Mouse (Mus musculus) stomach, embryonic 14.5 days (tissue): ENCODE data around the gene Slc5a6. TPM values are rescaled to one million over a fixed set of nuclear protein-coding genes. Genes with fewer than 3 reads are reported as not detected.
"Not testable (repeated sequence)": the region's sequence is repeated elsewhere in the genome, so short reads cannot be mapped to it uniquely, and the experiment has no call there.

Experiments used
- ATAC-seq: fragments of 200-750 bp; cut with Nextera tagmentation; 2 replicates; pipeline ENCODE4 v1.8.0; 2017; ENCODE audit warnings: low read depth, moderate TSS enrichment; ENCODE audit not compliant: insufficient number of reproducible peaks, insufficient read depth, low FRiP score
- H3K27ac ChIP-seq: fragments of 300-500 bp; sonication (generic); 2 replicates; pipeline ENCODE4 v1.5.1; 2014; ENCODE audit warnings: mild to moderate bottlenecking, low read length, moderate library complexity, mixed read lengths
- H3K27me3 ChIP-seq: fragments of 300-500 bp; sonication (generic); 2 replicates; pipeline ENCODE4 v1.6.1; 2014; ENCODE audit warnings: low read length, control low read depth, mixed read lengths; ENCODE audit not compliant: control insufficient read depth, insufficient read depth
- H3K36me3 ChIP-seq: fragments of 300-500 bp; sonication (generic); 2 replicates; pipeline ENCODE4 v1.6.1; 2014; ENCODE audit warnings: mild to moderate bottlenecking, control low read depth, low read length, moderate library complexity, mixed read lengths; ENCODE audit not compliant: control insufficient read depth, insufficient read depth
- H3K4me1 ChIP-seq: fragments of 300-500 bp; sonication (generic); 2 replicates; pipeline ENCODE4 v1.6.1; 2014; ENCODE audit warnings: low read length, control low read depth, mixed read lengths; ENCODE audit not compliant: control insufficient read depth, insufficient read depth
- H3K4me2 ChIP-seq: fragments of 300-500 bp; sonication (generic); replicated peaks from 2 replicates; pipeline ENCODE4 v1.6.1; 2014; ENCODE audit warnings: low read depth, low read length, control low read depth
- H3K4me3 ChIP-seq: fragments of 300-500 bp; sonication (generic); 2 replicates; pipeline ENCODE4 v1.5.1; 2014; ENCODE audit warnings: low read depth, low read length, control low read depth
- H3K9ac ChIP-seq: fragments of 300-500 bp; sonication (generic); replicated peaks from 2 replicates; pipeline ENCODE4 v1.6.1; 2014; ENCODE audit warnings: low read depth, mild to moderate bottlenecking, control low read depth, low read length, moderate library complexity, mixed read lengths
- H3K9me3 ChIP-seq: fragments of 300-500 bp; sonication (generic); 2 replicates; pipeline ENCODE4 v1.6.1; 2016; ENCODE audit warnings: low read depth, low read length, control low read depth; ENCODE audit not compliant: control insufficient read depth
- WGBS: fragments of 180-500 bp; shearing (Covaris S2); extraction: QIAGEN DNeasy Blood & Tissue Kit; methylation state at CpG from one replicate; pipeline ENCODE4 v1.1.7; 2014; 5-methylcytosine and 5-hydroxymethylcytosine counted together
- polyA plus RNA-seq: library from polyadenylated mRNA; unstranded; fragments of >200 nt; fragmentation: Nextera tagmentation; extraction: Ambion mirVana; gene quantifications from 2 replicates; pipeline ENCODE4 v1.2.1, GENCODE M21; 2014

Gene Slc5a6
- polyA plus RNA-seq, 1 experiment from 2014 or later: 9.2 TPM

- ATAC-seq: no peak
- no peak overlapping the region for H3K4me3 ChIP-seq
Measured at GRCm38 (mm10) chr5:31050427-31050826, 1.7 kb upstream of the Slc5a6 start.

GRCm38 (mm10) chr5:31047848-31048762 is 619 bp downstream of the Slc5a6 start, which contains the start of gene Atraid:
TSS of gene Atraid (plus strand) at chr5:31048312.
- peak within 1 kb of the TSS; percentile 86 for H3K9ac ChIP-seq
- H3K27me3 ChIP-seq: no peaks in the 10 kb centered on the region
- under 1% methylated on average over 73 of the region's 73 CpGs for WGBS
- peak within 1 kb of the TSS; percentile 76 for H3K4me2 ChIP-seq
- H3K36me3 ChIP-seq: no peaks in the 10 kb centered on the region
- H3K9me3 ChIP-seq: no peaks in the 10 kb centered on the region
- peak within 1 kb of the TSS; percentile 98 for H3K27ac ChIP-seq
- ATAC-seq: peak; percentile 98
- H3K4me3 ChIP-seq: peak within 1 kb of the TSS; percentile 55
- peaks cover 5% of the 10 kb centered on the region; the same call in 1 of the 2 replicates for H3K4me1 ChIP-seq

More at GRCm38 (mm10) chr5:31050427-31050826, 1.7 kb upstream of the Slc5a6 start:
- no peak overlapping the region for H3K9ac ChIP-seq
- H3K4me2 ChIP-seq: no peak overlapping the region
- H3K4me1 ChIP-seq: peaks cover 5% of the 10 kb centered on the region; the same call in 1 of the 2 replicates
- no peak overlapping the region for H3K27ac ChIP-seq
- H3K27me3 ChIP-seq: no peaks in the 10 kb centered on the region
- no peaks in the 10 kb centered on the region for H3K9me3 ChIP-seq
- no peaks in the 10 kb centered on the region for H3K36me3 ChIP-seq

GRCm38 (mm10) chr5:31047074-31047473 is 1.6 kb downstream of the Slc5a6 start:
- H3K36me3 ChIP-seq: 0 out of 2 replicates have a peak, but pooled peaks cover 2% of the 10 kb centered on the region
- peak overlapping the region; percentile 76 for H3K4me2 ChIP-seq
- peak overlapping the region; percentile 55 for H3K4me3 ChIP-seq
- H3K27me3 ChIP-seq: no peaks in the 10 kb centered on the region
- H3K9ac ChIP-seq: no peak overlapping the region; the same call in 1 of the 2 replicates
- no peak overlapping the region for H3K27ac ChIP-seq
- no peak for ATAC-seq
- no peaks in the 10 kb centered on the region for H3K9me3 ChIP-seq
- H3K4me1 ChIP-seq: peaks cover 5% of the 10 kb centered on the region; the same call in 1 of the 2 replicates
- 72% methylated on average over 5 of the region's 5 CpGs for WGBS

- Histone ChIP-seq H3K4me3 (no peak overlapping the region), H3K9me3 (no peaks in the 10 kb centered on the region), H3K27me3 (no peaks in the 10 kb centered on the region), H3K4me2 (no peak overlapping the region), H3K9ac (no peak overlapping the region), H3K27ac (no peak overlapping the region), H3K4me1 (peaks cover 5% of the 10 kb centered on the region; the same call in 1 of the 2 replicates), H3K36me3 (0 out of 2 replicates have a peak, but pooled peaks cover 2% of the 10 kb centered on the region)
- no peak for ATAC-seq
- 89% methylated on average over 6 of the region's 6 CpGs for WGBS
Measured at GRCm38 (mm10) chr5:31046416-31046815, 2.3 kb downstream of the Slc5a6 start.

GRCm38 (mm10) chr5:31038171-31038845 is 10.4 kb downstream of the Slc5a6 start:
- no peaks in the 10 kb centered on the region for H3K27me3 ChIP-seq
- no peak for ATAC-seq
- no peak overlapping the region for H3K27ac ChIP-seq
- WGBS: 85% methylated on average over 7 of the region's 7 CpGs
- H3K4me2 ChIP-seq: no peak overlapping the region
- no peak overlapping the region for H3K4me3 ChIP-seq
- no peaks in the 10 kb centered on the region for H3K9me3 ChIP-seq
- peaks cover 11% of the 10 kb centered on the region for H3K36me3 ChIP-seq
- H3K4me1 ChIP-seq: no peaks in the 10 kb centered on the region
- no peak overlapping the region for H3K9ac ChIP-seq

- not testable (repeated sequence) for H3K4me3 ChIP-seq, H3K4me2 ChIP-seq, ATAC-seq, H3K9ac ChIP-seq, H3K9me3 ChIP-seq, H3K27ac ChIP-seq, H3K4me1 ChIP-seq, H3K27me3 ChIP-seq, H3K36me3 ChIP-seq
- WGBS: 77% methylated on average over 11 of the region's 11 CpGs
Measured at GRCm38 (mm10) chr5:31036556-31036955, 12.2 kb downstream of the Slc5a6 start.

- no peak for ATAC-seq
- H3K4me2 ChIP-seq: no peak overlapping the region
- H3K27ac ChIP-seq: no peak overlapping the region
- H3K27me3 ChIP-seq: no peaks in the 10 kb centered on the region
- H3K9me3 ChIP-seq: no peaks in the 10 kb centered on the region
- 91% methylated on average over 6 of the region's 6 CpGs for whole genome bisulfite sequencing
- no peak overlapping the region for H3K4me3 ChIP-seq
- peaks cover 9% of the 10 kb centered on the region for H3K36me3 ChIP-seq
- H3K9ac ChIP-seq: no peak overlapping the region
- no peaks in the 10 kb centered on the region for H3K4me1 ChIP-seq
Measured at GRCm38 (mm10) chr5:31034669-31035068, 14.1 kb downstream of the Slc5a6 start.

GRCm38 (mm10) chr5:31031508-31031907 is 17.2 kb downstream of the Slc5a6 start:
- H3K4me3 ChIP-seq: no peak overlapping the region
- no peaks in the 10 kb centered on the region for H3K27me3 ChIP-seq

More at GRCm38 (mm10) chr5:31031508-31031907, 17.2 kb downstream of the Slc5a6 start:
- WGBS: 87% methylated on average over 8 of the region's 8 CpGs
- Histone ChIP-seq H3K27ac (no peak overlapping the region), H3K36me3 (no peaks in the 10 kb centered on the region), H3K9ac (no peak overlapping the region), H3K4me1 (no peaks in the 10 kb centered on the region), H3K9me3 (no peaks in the 10 kb centered on the region), H3K4me2 (no peak overlapping the region)
- ATAC-seq: no peak
